ENCODE assay signal across 10 mouse cellular contexts in genomic region chr2:152633334-152633733, GRCm38 (mm10). TPM values are rescaled to one million over a fixed set of nuclear protein-coding genes. Genes with fewer than 3 reads are reported as not detected.
DNase-seq lines count a peak whose midpoint lies in the region; ATAC-seq and TF ChIP-seq lines count a peak whose summit lies in the region.
"Had no signal": no experiment of that assay in that cellular context is flagged by ENCODE, and none has a peak within 500 bp of the region (broad histone marks: within the 10 kb centered on the region; RNA-seq: fewer than 3 reads in every experiment).

No protein-coding gene starts in this region.

- H3K9me3 ChIP-seq in hindbrain, embryonic 10.5 days, result no peaks in the 10 kb centered on the region
- no peaks in the 10 kb centered on the region for H3K9me3 ChIP-seq in hindbrain, embryonic 11.5 days (ENCODE audit: control insufficient read depth, low read length)
- no peaks in the 10 kb centered on the region for H3K9me3 ChIP-seq in embryonic facial prominence, embryonic 14.5 days (ENCODE audit: control insufficient read depth, low read length)
- H3K9me3 ChIP-seq in limb, embryonic 14.5 days (ENCODE audit: control insufficient read depth, low read length), result no peaks in the 10 kb centered on the region
- H3K9me3 ChIP-seq: G1E had no signal

- H3K27me3 ChIP-seq in hindbrain, embryonic 10.5 days (ENCODE audit: insufficient read depth, poor library complexity, severe bottlenecking), result peaks cover 37% of the 10 kb centered on the region
- H3K27me3 ChIP-seq in hindbrain, embryonic 11.5 days (ENCODE audit: control insufficient read depth, insufficient read depth, low read length), result peaks cover 9% of the 10 kb centered on the region
- H3K27me3 ChIP-seq in embryonic facial prominence, embryonic 14.5 days (replicated peaks; ENCODE audit: control insufficient read depth, insufficient read depth, low read length), result peaks cover 10% of the 10 kb centered on the region; the same call in 1 of the 2 replicates
- H3K27me3 ChIP-seq in limb, embryonic 14.5 days (ENCODE audit: control insufficient read depth, insufficient read depth, low read length), result peaks cover 3% of the 10 kb centered on the region; the same call in 1 of the 2 replicates

- H3K36me3 ChIP-seq in hindbrain, embryonic 10.5 days, result no peaks in the 10 kb centered on the region
- no peaks in the 10 kb centered on the region for H3K36me3 ChIP-seq in hindbrain, embryonic 11.5 days (ENCODE audit: control insufficient read depth, insufficient read depth, low read length)
- H3K36me3 ChIP-seq in embryonic facial prominence, embryonic 14.5 days (ENCODE audit: control insufficient read depth, insufficient read depth, low read length), result no peaks in the 10 kb centered on the region
- no peaks in the 10 kb centered on the region for H3K36me3 ChIP-seq in limb, embryonic 14.5 days (ENCODE audit: control insufficient read depth, insufficient read depth, low read length)
- H3K36me3 ChIP-seq: G1E had no signal

- ATAC-seq in hindbrain, embryonic 11.5 days (ENCODE audit: low FRiP score), result no peak
- ATAC-seq in embryonic facial prominence, embryonic 14.5 days (ENCODE audit: low read depth), result 0 out of 2 replicates have a peak, but pooled peaks have one; percentile 31
- peak; percentile 28; the same call in 1 of the 2 replicates for ATAC-seq in limb, embryonic 14.5 days (ENCODE audit: low FRiP score, low read depth)
- ATAC-seq in frontal cortex, adult (ENCODE audit: low TSS enrichment), result no peak; the same call in 1 of the 2 replicates
- ATAC-seq in monocyte, adult 5-6 weeks (replicated peaks; ENCODE audit: insufficient number of reproducible peaks, low FRiP score, low TSS enrichment, poor library complexity, severe bottlenecking), result no peak

- peak; percentile 22 for DNase-seq in hindbrain, embryonic 10.5 days (ENCODE audit: low spot score)
- DNase-seq in hindbrain, embryonic 11.5 days (ENCODE audit: low spot score), result no peak
- DNase-seq in MN1 (ENCODE audit: low spot score), result peak; percentile 82
- DNase-seq in embryonic facial prominence, embryonic 14.5 days (ENCODE audit: low spot score), result peak; percentile 33
- DNase-seq in limb, embryonic 14.5 days (ENCODE audit: low spot score), result no peak
- DNase-seq in right cerebral cortex, postnatal 10 days (ENCODE audit: low spot score in 2 of 2), result no peak
- DNase-seq: gastrocnemius, postnatal 14 days had no signal

- 0 out of 2 replicates have a peak overlapping the region, but pooled peaks have one; percentile 2 for H3K27ac ChIP-seq in hindbrain, embryonic 10.5 days
- H3K27ac ChIP-seq in hindbrain, embryonic 11.5 days (ENCODE audit: low read depth, low read length), result no peak overlapping the region
- H3K27ac ChIP-seq in embryonic facial prominence, embryonic 14.5 days (replicated peaks; ENCODE audit: low read depth, low read length), result no peak overlapping the region
- H3K27ac ChIP-seq in limb, embryonic 14.5 days (replicated peaks; ENCODE audit: low read depth, low read length), result no peak overlapping the region

- H3K4me1 ChIP-seq in hindbrain, embryonic 10.5 days (replicated peaks), result peaks cover 10% of the 10 kb centered on the region
- no peaks in the 10 kb centered on the region for H3K4me1 ChIP-seq in hindbrain, embryonic 11.5 days (replicated peaks; ENCODE audit: control insufficient read depth, insufficient read depth, low read length)
- H3K4me1 ChIP-seq in embryonic facial prominence, embryonic 14.5 days (ENCODE audit: control insufficient read depth, insufficient read depth, low read length), result no peaks in the 10 kb centered on the region
- H3K4me1 ChIP-seq in limb, embryonic 14.5 days (ENCODE audit: control insufficient read depth, insufficient read depth, low read length), result peaks cover 15% of the 10 kb centered on the region

- WGBS in hindbrain, embryonic 10.5 days, result 43% methylated on average over 17 of the region's 17 CpGs
- WGBS in hindbrain, embryonic 11.5 days, result 39% methylated on average over 17 of the region's 17 CpGs
- 21% methylated on average over 17 of the region's 17 CpGs for WGBS in embryonic facial prominence, embryonic 14.5 days
- WGBS in limb, embryonic 14.5 days, result 30% methylated on average over 17 of the region's 17 CpGs

- H3K4me2 ChIP-seq in hindbrain, embryonic 11.5 days (replicated peaks; ENCODE audit: low read depth, low read length), result no peak overlapping the region
- H3K4me2 ChIP-seq in embryonic facial prominence, embryonic 14.5 days (ENCODE audit: low read depth, low read length), result peak overlapping the region; percentile 30
- peak overlapping the region; percentile 18 for H3K4me2 ChIP-seq in limb, embryonic 14.5 days (replicated peaks; ENCODE audit: low read depth, low read length, severe bottlenecking)

- no peak overlapping the region for H3K9ac ChIP-seq in hindbrain, embryonic 11.5 days (ENCODE audit: low read depth, low read length)
- H3K9ac ChIP-seq in embryonic facial prominence, embryonic 14.5 days (ENCODE audit: low read depth, low read length), result no peak overlapping the region
- H3K9ac ChIP-seq in limb, embryonic 14.5 days (ENCODE audit: low read depth, low read length, severe bottlenecking), result no peak overlapping the region

- peak overlapping the region; percentile 3; the same call in 1 of the 2 replicates for H3K4me3 ChIP-seq in hindbrain, embryonic 10.5 days
- no peak overlapping the region for H3K4me3 ChIP-seq in hindbrain, embryonic 11.5 days (ENCODE audit: low read depth, low read length)
- H3K4me3 ChIP-seq in embryonic facial prominence, embryonic 14.5 days (ENCODE audit: low read depth, low read length), result no peak overlapping the region
- H3K4me3 ChIP-seq in limb, embryonic 14.5 days (replicated peaks; ENCODE audit: low read length), result no peak overlapping the region

- no peak for TF ChIP-seq POLR2A in limb, embryonic 14.5 days (IDR thresholded peaks at IDR 0.05; ENCODE audit: borderline replicate concordance, extremely low read depth, insufficient read depth, insufficient read length)

RNA-seq across cellular contexts. Expression of gene Rem1, which starts 6.6 kb away (rescaled TPM):
- 0.35 and 0.37 TPM in 2 replicates for polyA plus RNA-seq in hindbrain, embryonic 10.5 days (2016; fragmentation: Nextera tagmentation; extraction: Ambion mirVana)
- 0.29 and 0.62 TPM in 2 replicates for polyA plus RNA-seq in hindbrain, embryonic 11.5 days (2014; fragmentation: Nextera tagmentation; extraction: Ambion mirVana)
- polyA plus RNA-seq in embryonic facial prominence, embryonic 14.5 days (2014; fragmentation: Nextera tagmentation; extraction: Ambion mirVana), result 4.7 and 7.0 TPM in 2 replicates
- polyA plus RNA-seq in limb, embryonic 14.5 days (2012; rRNA removed), result 3.9 and 4.7 TPM in 2 replicates
- 2.6 and 4.4 TPM in 2 replicates for polyA plus RNA-seq in limb, embryonic 14.5 days (2014; fragmentation: Nextera tagmentation; extraction: Ambion mirVana)
- 0.68 to 0.75 TPM in 2 of 3 replicates, not detected in the other for total RNA-seq in monocyte, adult 5-6 weeks (2017)
- total RNA-seq: G1E had no signal
- polyA plus RNA-seq: G1E had no signal

RNA-seq across cellular contexts. Expression of gene Defb25, which starts 10.5 kb away (rescaled TPM):
- polyA plus RNA-seq in hindbrain, embryonic 10.5 days (2016; fragmentation: Nextera tagmentation; extraction: Ambion mirVana), result not detected in 2 replicates
- polyA plus RNA-seq in hindbrain, embryonic 11.5 days (2014; fragmentation: Nextera tagmentation; extraction: Ambion mirVana), result not detected in 2 replicates
- 2.3 and 2.7 TPM in 2 replicates for polyA plus RNA-seq in embryonic facial prominence, embryonic 14.5 days (2014; fragmentation: Nextera tagmentation; extraction: Ambion mirVana)
- 0.68 and 0.77 TPM in 2 replicates for polyA plus RNA-seq in limb, embryonic 14.5 days (2012; rRNA removed)
- 1.6 and 3.2 TPM in 2 replicates for polyA plus RNA-seq in limb, embryonic 14.5 days (2014; fragmentation: Nextera tagmentation; extraction: Ambion mirVana)
- not detected in 3 replicates for total RNA-seq in monocyte, adult 5-6 weeks (2017)
- total RNA-seq: G1E had no signal
- polyA plus RNA-seq: G1E had no signal

RNA-seq across cellular contexts. Expression of gene Defb36, which starts 29.2 kb away (rescaled TPM):
- polyA plus RNA-seq in hindbrain, embryonic 10.5 days (2016; fragmentation: Nextera tagmentation; extraction: Ambion mirVana), result not detected in 2 replicates
- polyA plus RNA-seq in hindbrain, embryonic 11.5 days (2014; fragmentation: Nextera tagmentation; extraction: Ambion mirVana), result not detected in 2 replicates
- polyA plus RNA-seq in embryonic facial prominence, embryonic 14.5 days (2014; fragmentation: Nextera tagmentation; extraction: Ambion mirVana), result not detected in 2 replicates
- polyA plus RNA-seq in limb, embryonic 14.5 days (2012; rRNA removed), result not detected in 2 replicates
- polyA plus RNA-seq in limb, embryonic 14.5 days (2014; fragmentation: Nextera tagmentation; extraction: Ambion mirVana), result not detected in 2 replicates
- not detected in 3 replicates for total RNA-seq in monocyte, adult 5-6 weeks (2017)
- total RNA-seq: G1E; gastrocnemius, postnatal 14 days had no signal
- polyA plus RNA-seq: G1E had no signal

RNA-seq across cellular contexts. Expression of gene Defb45, which starts 34.1 kb away (rescaled TPM):
- polyA plus RNA-seq in hindbrain, embryonic 10.5 days (2016; fragmentation: Nextera tagmentation; extraction: Ambion mirVana), result not detected in 2 replicates
- not detected in 2 replicates for polyA plus RNA-seq in hindbrain, embryonic 11.5 days (2014; fragmentation: Nextera tagmentation; extraction: Ambion mirVana)
- not detected in 2 replicates for polyA plus RNA-seq in embryonic facial prominence, embryonic 14.5 days (2014; fragmentation: Nextera tagmentation; extraction: Ambion mirVana)
- not detected in 2 replicates for polyA plus RNA-seq in limb, embryonic 14.5 days (2012; rRNA removed)
- polyA plus RNA-seq in limb, embryonic 14.5 days (2014; fragmentation: Nextera tagmentation; extraction: Ambion mirVana), result not detected in 2 replicates
- not detected in 3 replicates for total RNA-seq in monocyte, adult 5-6 weeks (2017)
- total RNA-seq: G1E; gastrocnemius, postnatal 14 days had no signal
- polyA plus RNA-seq: G1E had no signal

RNA-seq across cellular contexts. Expression of gene H13, which starts 35.9 kb away (rescaled TPM):
- polyA plus RNA-seq in hindbrain, embryonic 10.5 days (2016; fragmentation: Nextera tagmentation; extraction: Ambion mirVana), result 103 and 134 TPM in 2 replicates
- polyA plus RNA-seq in hindbrain, embryonic 11.5 days (2014; fragmentation: Nextera tagmentation; extraction: Ambion mirVana), result 124 and 138 TPM in 2 replicates
- 122 and 134 TPM in 2 replicates for polyA plus RNA-seq in embryonic facial prominence, embryonic 14.5 days (2014; fragmentation: Nextera tagmentation; extraction: Ambion mirVana)
- 148 and 194 TPM in 2 replicates for polyA plus RNA-seq in limb, embryonic 14.5 days (2012; rRNA removed)
- polyA plus RNA-seq in limb, embryonic 14.5 days (2014; fragmentation: Nextera tagmentation; extraction: Ambion mirVana), result 151 and 153 TPM in 2 replicates
- 74.4 to 107 TPM (median 101 TPM) in 3 replicates for total RNA-seq in monocyte, adult 5-6 weeks (2017)

Comparison
In these comparisons a context has a peak if more than half of its experiments do, and no peak if none do; other contexts are left out.
1. DNase-seq: peak in hindbrain, embryonic 10.5 days (single experiment), MN1 (single experiment) and embryonic facial prominence, embryonic 14.5 days (single experiment); none in hindbrain, embryonic 11.5 days (single experiment), limb, embryonic 14.5 days (single experiment) and right cerebral cortex, postnatal 10 days (0 of 2).
2. ATAC-seq: peak in embryonic facial prominence, embryonic 14.5 days (single experiment) and limb, embryonic 14.5 days (single experiment); none in hindbrain, embryonic 11.5 days (single experiment), frontal cortex, adult (single experiment) and monocyte, adult 5-6 weeks (single experiment).